Mouse (Mus musculus): ENCODE measurements around the gene 4921517D22Rik. TPM values are rescaled to one million over a fixed set of nuclear protein-coding genes. Genes with fewer than 3 reads are reported as not detected.
"Not testable (repeated sequence)": the region's sequence is repeated elsewhere in the genome, so short reads cannot be mapped to it uniquely, and the experiment has no call there.

4921517D22Rik gene
- polyA plus RNA-seq, 1 experiment from 2014 or later: not detected

- Histone ChIP-seq H3K36me3 (no peaks in the 10 kb centered on the region), H3K4me2 (replicated peaks) (no peak overlapping the region), H3K9me3 (replicated peaks) (no peaks in the 10 kb centered on the region), H3K4me1 (0 out of 2 replicates have a peak, but pooled peaks cover 5% of the 10 kb centered on the region), H3K27ac (no peak overlapping the region), H3K4me3 (no peak overlapping the region), H3K27me3 (no peaks in the 10 kb centered on the region), H3K9ac (no peak overlapping the region)
- 94% methylated on average over 1 of the region's 1 CpGs for WGBS
- no peak for ATAC-seq (ENCODE audit: low FRiP score)
Observed at GRCm38 (mm10) chr13:59719475-59719874, 25.6 kb upstream of the 4921517D22Rik start.

- H3K36me3 ChIP-seq; H3K9me3 ChIP-seq (replicated peaks); H3K4me3 ChIP-seq; H3K4me1 ChIP-seq; ATAC-seq (ENCODE audit: low FRiP score); H3K27me3 ChIP-seq; H3K9ac ChIP-seq; H3K27ac ChIP-seq; H3K4me2 ChIP-seq (replicated peaks): not testable (repeated sequence)
- 35% methylated on average over 6 of the region's 6 CpGs for WGBS
Observed at GRCm38 (mm10) chr13:59718857-59719440, 25.0 kb upstream of the 4921517D22Rik start.

- no peak for ATAC-seq (ENCODE audit: low FRiP score)
- Histone ChIP-seq H3K4me2 (replicated peaks) (no peak overlapping the region), H3K4me3 (no peak overlapping the region), H3K36me3 (no peaks in the 10 kb centered on the region), H3K9me3 (replicated peaks) (no peaks in the 10 kb centered on the region), H3K27me3 (no peaks in the 10 kb centered on the region), H3K9ac (no peak overlapping the region), H3K4me1 (no peaks in the 10 kb centered on the region), H3K27ac (no peak overlapping the region)
- WGBS: 41% methylated on average over 3 of the region's 3 CpGs
Observed at GRCm38 (mm10) chr13:59713710-59714109, 19.8 kb upstream of the 4921517D22Rik start.

GRCm38 (mm10) chr13:59711984-59712383, 18.1 kb upstream of the 4921517D22Rik start, which contains the start of gene Spata31d1b:
Gene Spata31d1b, plus strand, starts transcription at chr13:59712284.
- H3K36me3 ChIP-seq; H3K4me3 ChIP-seq; H3K9me3 ChIP-seq (replicated peaks); ATAC-seq (ENCODE audit: low FRiP score); H3K4me2 ChIP-seq (replicated peaks); H3K9ac ChIP-seq; H3K27me3 ChIP-seq; H3K4me1 ChIP-seq; H3K27ac ChIP-seq: not testable (repeated sequence)
- WGBS: 73% methylated on average over 3 of the region's 3 CpGs

GRCm38 (mm10) chr13:59710230-59710629, 16.3 kb upstream of the 4921517D22Rik start, which contains the start of gene Spata31d1a:
Gene Spata31d1a, minus strand, starts transcription at chr13:59710330.
- no peaks in the 10 kb centered on the region for H3K4me1 ChIP-seq
- no peak within 1 kb of the TSS for H3K27ac ChIP-seq
- no peaks in the 10 kb centered on the region for H3K27me3 ChIP-seq
- ATAC-seq (ENCODE audit: low FRiP score): no peak
- H3K4me2 ChIP-seq (replicated peaks): no peak within 1 kb of the TSS
- no peak within 1 kb of the TSS for H3K4me3 ChIP-seq
- no peaks in the 10 kb centered on the region for H3K36me3 ChIP-seq
- no peak within 1 kb of the TSS for H3K9ac ChIP-seq
- no peaks in the 10 kb centered on the region for H3K9me3 ChIP-seq (replicated peaks)
- 91% methylated on average over 15 of the region's 15 CpGs for WGBS

- H3K36me3 ChIP-seq: no peaks in the 10 kb centered on the region
- no peak for ATAC-seq (ENCODE audit: low FRiP score)
- H3K27me3 ChIP-seq: peaks cover 8% of the 10 kb centered on the region
- H3K9ac ChIP-seq: no peak overlapping the region
- H3K9me3 ChIP-seq (replicated peaks): no peaks in the 10 kb centered on the region
- no peak overlapping the region for H3K4me2 ChIP-seq (replicated peaks)
- no peak overlapping the region for H3K27ac ChIP-seq
- WGBS: 70% methylated on average over 12 of the region's 12 CpGs
- H3K4me3 ChIP-seq: no peak overlapping the region
- H3K4me1 ChIP-seq: 0 out of 2 replicates have a peak, but pooled peaks cover 6% of the 10 kb centered on the region
Observed at GRCm38 (mm10) chr13:59704562-59704961, 10.7 kb upstream of the 4921517D22Rik start.

GRCm38 (mm10) chr13:59703514-59703913, 9.6 kb upstream of the 4921517D22Rik start:
- Histone ChIP-seq H3K9me3 (replicated peaks) (no peaks in the 10 kb centered on the region), H3K4me2 (replicated peaks) (no peak overlapping the region), H3K27me3 (peaks cover 8% of the 10 kb centered on the region), H3K27ac (no peak overlapping the region), H3K9ac (no peak overlapping the region), H3K4me1 (0 out of 2 replicates have a peak, but pooled peaks cover 6% of the 10 kb centered on the region), H3K4me3 (no peak overlapping the region), H3K36me3 (no peaks in the 10 kb centered on the region)
- WGBS: 87% methylated on average over 12 of the region's 12 CpGs
- ATAC-seq (ENCODE audit: low FRiP score): no peak

- not testable (repeated sequence) for H3K4me3 ChIP-seq; H3K9me3 ChIP-seq (replicated peaks); H3K36me3 ChIP-seq; H3K27ac ChIP-seq; H3K9ac ChIP-seq; H3K27me3 ChIP-seq; H3K4me1 ChIP-seq; H3K4me2 ChIP-seq (replicated peaks); ATAC-seq (ENCODE audit: low FRiP score)
- WGBS: 47% methylated on average over 1 of the region's 1 CpGs
Observed at GRCm38 (mm10) chr13:59700137-59700536, 6.2 kb upstream of the 4921517D22Rik start.

- Histone ChIP-seq H3K9me3 (replicated peaks) (no peaks in the 10 kb centered on the region), H3K27ac (no peak overlapping the region), H3K4me3 (no peak overlapping the region), H3K9ac (no peak overlapping the region), H3K36me3 (no peaks in the 10 kb centered on the region), H3K27me3 (peaks cover 3% of the 10 kb centered on the region; the same call in 1 of the 2 replicates), H3K4me1 (no peaks in the 10 kb centered on the region), H3K4me2 (replicated peaks) (no peak overlapping the region)
- 86% methylated on average over 8 of the region's 8 CpGs for WGBS
- ATAC-seq (ENCODE audit: low FRiP score): no peak
Observed at GRCm38 (mm10) chr13:59699131-59699530, 5.2 kb upstream of the 4921517D22Rik start.

GRCm38 (mm10) chr13:59695781-59696180, 1.9 kb upstream of the 4921517D22Rik start:
- Histone ChIP-seq H3K9me3 (replicated peaks) (no peaks in the 10 kb centered on the region), H3K27ac (no peak overlapping the region)

GRCm38 (mm10) chr13:59691478-59691877, 2.4 kb downstream of the 4921517D22Rik start:
- 0 out of 2 replicates have a peak, but pooled peaks cover 2% of the 10 kb centered on the region for H3K4me1 ChIP-seq
- H3K9me3 ChIP-seq (replicated peaks): no peaks in the 10 kb centered on the region
- 32% methylated on average over 10 of the region's 10 CpGs for WGBS
- peaks cover 9% of the 10 kb centered on the region; the same call in 1 of the 2 replicates for H3K27me3 ChIP-seq
- no peak overlapping the region for H3K9ac ChIP-seq
- no peak overlapping the region for H3K4me2 ChIP-seq (replicated peaks)
- no peak overlapping the region for H3K27ac ChIP-seq
- ATAC-seq (ENCODE audit: low FRiP score): no peak
- no peaks in the 10 kb centered on the region for H3K36me3 ChIP-seq
- H3K4me3 ChIP-seq: no peak overlapping the region

More at GRCm38 (mm10) chr13:59695781-59696180, 1.9 kb upstream of the 4921517D22Rik start:
- H3K9ac ChIP-seq: no peak overlapping the region
- 81% methylated on average over 7 of the region's 7 CpGs for WGBS
- no peak for ATAC-seq (ENCODE audit: low FRiP score)
- H3K4me3 ChIP-seq: no peak overlapping the region
- H3K27me3 ChIP-seq: peaks cover 9% of the 10 kb centered on the region; the same call in 1 of the 2 replicates
- no peaks in the 10 kb centered on the region for H3K36me3 ChIP-seq
- 0 out of 2 replicates have a peak, but pooled peaks cover 2% of the 10 kb centered on the region for H3K4me1 ChIP-seq
- no peak overlapping the region for H3K4me2 ChIP-seq (replicated peaks)

GRCm38 (mm10) chr13:59690576-59690975, 3.3 kb downstream of the 4921517D22Rik start:
- Histone ChIP-seq H3K27me3 (peaks cover 9% of the 10 kb centered on the region; the same call in 1 of the 2 replicates), H3K36me3 (no peaks in the 10 kb centered on the region), H3K27ac (no peak overlapping the region), H3K4me3 (no peak overlapping the region), H3K9me3 (replicated peaks) (no peaks in the 10 kb centered on the region), H3K9ac (no peak overlapping the region), H3K4me2 (replicated peaks) (no peak overlapping the region), H3K4me1 (0 out of 2 replicates have a peak, but pooled peaks cover 2% of the 10 kb centered on the region)
- 81% methylated on average over 7 of the region's 7 CpGs for WGBS
- no peak for ATAC-seq (ENCODE audit: low FRiP score)

- no peak overlapping the region for H3K4me3 ChIP-seq
- no peak overlapping the region for H3K9ac ChIP-seq
- H3K36me3 ChIP-seq: no peaks in the 10 kb centered on the region
- peaks cover 9% of the 10 kb centered on the region; the same call in 1 of the 2 replicates for H3K27me3 ChIP-seq
- H3K4me2 ChIP-seq (replicated peaks): no peak overlapping the region
- H3K4me1 ChIP-seq: 0 out of 2 replicates have a peak, but pooled peaks cover 2% of the 10 kb centered on the region
- H3K27ac ChIP-seq: no peak overlapping the region
- no peak for ATAC-seq (ENCODE audit: low FRiP score)
- WGBS: 96% methylated on average over 3 of the region's 3 CpGs
- H3K9me3 ChIP-seq (replicated peaks): no peaks in the 10 kb centered on the region
Observed at GRCm38 (mm10) chr13:59689843-59690242, 4.1 kb downstream of the 4921517D22Rik start.
